22 mouse cellular contexts compared by ENCODE assay signal in the genomic region with DNA sequence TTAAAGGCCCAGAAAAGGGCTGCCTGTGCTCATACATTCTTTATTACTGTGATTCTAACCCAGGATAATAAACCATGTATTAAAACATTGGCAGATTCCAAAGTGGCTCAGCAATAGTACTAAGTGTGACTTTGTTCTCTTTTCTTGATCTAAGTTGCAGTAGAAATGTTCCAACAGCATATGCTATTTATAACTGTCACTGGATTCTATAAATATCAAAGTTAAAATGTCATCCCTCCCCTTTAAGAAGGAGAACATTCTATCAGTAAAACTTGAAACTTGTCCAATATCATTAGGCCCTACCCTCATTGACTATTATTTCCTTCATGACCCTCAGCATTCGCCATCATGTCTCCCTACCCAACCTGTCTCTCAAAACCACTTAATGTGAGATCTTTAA. TPM values are rescaled to one million over a fixed set of nuclear protein-coding genes. Genes with fewer than 3 reads are reported as not detected.
"Had no signal": no experiment of that assay in that cellular context is flagged by ENCODE, and none has a peak within 500 bp of the region (broad histone marks: within the 10 kb centered on the region; RNA-seq: fewer than 3 reads in every experiment).

No protein-coding gene starts in this region.

- H3K27ac ChIP-seq: kidney, embryonic 15.5 days; layer of hippocampus, adult 2 months; limb, embryonic 10.5 days; limb, embryonic 13.5 days; liver, embryonic 12.5 days; liver, embryonic 15.5 days; lung, embryonic 15.5 days; midbrain, embryonic 10.5 days; midbrain, embryonic 13.5 days; stomach, postnatal 0 days had no signal

- H3K4me3 ChIP-seq: kidney, embryonic 15.5 days; layer of hippocampus, adult 2 months; limb, embryonic 10.5 days; limb, embryonic 13.5 days; liver, embryonic 12.5 days; liver, embryonic 15.5 days; lung, embryonic 15.5 days; megakaryocyte, embryonic 14.5 days; midbrain, embryonic 10.5 days; midbrain, embryonic 13.5 days had no signal

- H3K4me2 ChIP-seq: kidney, embryonic 15.5 days; limb, embryonic 13.5 days; liver, embryonic 12.5 days; liver, embryonic 15.5 days; lung, embryonic 15.5 days; midbrain, embryonic 13.5 days had no signal

- H3K4me1 ChIP-seq: kidney, embryonic 15.5 days; limb, embryonic 13.5 days; liver, embryonic 12.5 days; liver, embryonic 15.5 days; lung, embryonic 15.5 days; megakaryocyte, embryonic 14.5 days; midbrain, embryonic 10.5 days; midbrain, embryonic 13.5 days had no signal

- H3K27me3 ChIP-seq: kidney, embryonic 15.5 days; limb, embryonic 13.5 days; liver, embryonic 12.5 days; liver, embryonic 15.5 days; lung, embryonic 15.5 days; megakaryocyte, embryonic 14.5 days; midbrain, embryonic 13.5 days had no signal

- H3K9me3 ChIP-seq: kidney, embryonic 15.5 days; limb, embryonic 10.5 days; limb, embryonic 13.5 days; liver, embryonic 12.5 days; liver, embryonic 15.5 days; lung, embryonic 15.5 days; megakaryocyte, embryonic 14.5 days; midbrain, embryonic 10.5 days; midbrain, embryonic 13.5 days had no signal

- H3K9ac ChIP-seq: kidney, embryonic 15.5 days; limb, embryonic 13.5 days; liver, embryonic 12.5 days; liver, embryonic 15.5 days; lung, embryonic 15.5 days; midbrain, embryonic 13.5 days had no signal

- H3K36me3 ChIP-seq: kidney, embryonic 15.5 days; limb, embryonic 10.5 days; limb, embryonic 13.5 days; liver, embryonic 12.5 days; liver, embryonic 15.5 days; lung, embryonic 15.5 days; midbrain, embryonic 10.5 days; midbrain, embryonic 13.5 days had no signal

- DNase-seq: kidney, postnatal 14 days; liver; lung, adult 18-20 months; lung, postnatal 10 days; lung, postnatal 36 days; thymus, adult 2 months; thymus, postnatal 25 days had no signal

- ATAC-seq: liver, embryonic 12.5 days; midbrain, embryonic 13.5 days; midbrain, embryonic 16.5 days had no signal

RNA-seq across cellular contexts. Expression of gene Crb1, which starts 48.1 kb away (rescaled TPM):
- total RNA-seq: monocyte, adult 5-6 weeks had no signal
- polyA plus RNA-seq: large intestine, adult 2 months; liver, embryonic 15.5 days; small intestine, adult 2 months had no signal
